24 mouse cellular contexts compared by ENCODE assay signal in genomic region chr15:88560637-88561036, GRCm38 (mm10). TPM values are rescaled to one million over a fixed set of nuclear protein-coding genes. Genes with fewer than 3 reads are reported as not detected.
DNase-seq lines count a peak whose midpoint lies in the region; ATAC-seq and TF ChIP-seq lines count a peak whose summit lies in the region.
"Had no signal": no experiment of that assay in that cellular context is flagged by ENCODE, and none has a peak within 500 bp of the region (broad histone marks: within the 10 kb centered on the region; RNA-seq: fewer than 3 reads in every experiment).

No protein-coding gene starts in this region.

- TF ChIP-seq EP300 in lung, postnatal 0 days (IDR thresholded peaks at IDR 0.05) = no peak

- no peak overlapping the region for H3K27ac ChIP-seq in cerebellum, adult 2 months (ENCODE audit: insufficient read depth, low read length)
- no peak overlapping the region for H3K27ac ChIP-seq in lung, embryonic 15.5 days
- no peak overlapping the region for H3K27ac ChIP-seq in lung, postnatal 0 days (ENCODE audit: low read length)
- H3K27ac ChIP-seq in hindbrain, embryonic 15.5 days (replicated peaks) = no peak overlapping the region
- H3K27ac ChIP-seq in neural tube, embryonic 15.5 days (replicated peaks) = no peak overlapping the region
- H3K27ac ChIP-seq: heart, embryonic 15.5 days; limb, embryonic 12.5 days; liver, embryonic 14.5 days had no signal

- H3K36me3 ChIP-seq in lung, embryonic 15.5 days = no peaks in the 10 kb centered on the region
- H3K36me3 ChIP-seq in lung, postnatal 0 days (ENCODE audit: insufficient read depth, low read length) = no peaks in the 10 kb centered on the region
- H3K36me3 ChIP-seq in hindbrain, embryonic 15.5 days = no peaks in the 10 kb centered on the region
- H3K36me3 ChIP-seq in neural tube, embryonic 15.5 days = no peaks in the 10 kb centered on the region
- H3K36me3 ChIP-seq: G1E; heart, embryonic 15.5 days; limb, embryonic 12.5 days had no signal

- no peak overlapping the region for H3K9ac ChIP-seq in lung, embryonic 15.5 days
- H3K9ac ChIP-seq in lung, postnatal 0 days (replicated peaks; ENCODE audit: low read depth) = no peak overlapping the region
- H3K9ac ChIP-seq in hindbrain, embryonic 15.5 days = no peak overlapping the region
- no peak overlapping the region for H3K9ac ChIP-seq in neural tube, embryonic 15.5 days (replicated peaks)
- H3K9ac ChIP-seq: heart, embryonic 15.5 days; limb, embryonic 12.5 days; liver, embryonic 14.5 days had no signal

- H3K4me3 ChIP-seq in cerebellum, adult 2 months (replicated peaks; ENCODE audit: insufficient read depth, low read depth, low read length) = no peak overlapping the region
- no peak overlapping the region for H3K4me3 ChIP-seq in lung, embryonic 15.5 days
- H3K4me3 ChIP-seq in lung, postnatal 0 days (ENCODE audit: low read depth, low read length) = no peak overlapping the region
- no peak overlapping the region for H3K4me3 ChIP-seq in hindbrain, embryonic 15.5 days
- no peak overlapping the region for H3K4me3 ChIP-seq in neural tube, embryonic 15.5 days (replicated peaks)
- H3K4me3 ChIP-seq: heart, embryonic 15.5 days; limb, embryonic 12.5 days; megakaryocyte, embryonic 14.5 days; myocyte had no signal

- peaks cover 27% of the 10 kb centered on the region for H3K4me1 ChIP-seq in cerebellum, adult 2 months (ENCODE audit: control insufficient read depth, insufficient read depth, low read length)
- no peaks in the 10 kb centered on the region for H3K4me1 ChIP-seq in lung, embryonic 15.5 days
- no peaks in the 10 kb centered on the region for H3K4me1 ChIP-seq in lung, postnatal 0 days (ENCODE audit: insufficient read depth, low read depth, low read length)
- H3K4me1 ChIP-seq in hindbrain, embryonic 15.5 days (replicated peaks) = peaks cover 20% of the 10 kb centered on the region
- H3K4me1 ChIP-seq in neural tube, embryonic 15.5 days = peaks cover 14% of the 10 kb centered on the region
- H3K4me1 ChIP-seq: limb, embryonic 12.5 days; megakaryocyte, embryonic 14.5 days had no signal

- WGBS in cerebellum, adult 2 months = 88% methylated on average over 6 of the region's 6 CpGs
- WGBS in lung, embryonic 15.5 days = 45% methylated on average over 6 of the region's 6 CpGs
- 47% methylated on average over 6 of the region's 6 CpGs for WGBS in lung, postnatal 0 days
- 59% methylated on average over 6 of the region's 6 CpGs for WGBS in hindbrain, embryonic 15.5 days
- 66% methylated on average over 6 of the region's 6 CpGs for WGBS in neural tube, embryonic 15.5 days

- ATAC-seq in lung, embryonic 15.5 days (ENCODE audit: borderline replicate concordance, extremely low read depth, low FRiP score, low TSS enrichment) = peak; percentile 27; the same call in 1 of the 2 replicates
- no peak for ATAC-seq in lung, postnatal 0 days
- no peak for ATAC-seq in hindbrain, embryonic 15.5 days (ENCODE audit: low FRiP score, low read depth)
- no peak for ATAC-seq in neural tube, embryonic 15.5 days (ENCODE audit: low FRiP score)
- ATAC-seq: CD4-positive, CD25-positive, alpha-beta regulatory T cell, adult 4 months had no signal

- TF ChIP-seq POLR2A in cerebellum, adult 2 months (IDR thresholded peaks at IDR 0.05; ENCODE audit: borderline replicate concordance, insufficient read depth, low read length) = no peak

- no peaks in the 10 kb centered on the region for H3K9me3 ChIP-seq in lung, embryonic 15.5 days
- H3K9me3 ChIP-seq in lung, postnatal 0 days (ENCODE audit: low read length) = no peaks in the 10 kb centered on the region
- H3K9me3 ChIP-seq in hindbrain, embryonic 15.5 days = no peaks in the 10 kb centered on the region
- H3K9me3 ChIP-seq in neural tube, embryonic 15.5 days (replicated peaks) = no peaks in the 10 kb centered on the region
- H3K9me3 ChIP-seq: heart, embryonic 15.5 days; limb, embryonic 12.5 days had no signal

- H3K4me2 ChIP-seq in lung, embryonic 15.5 days = no peak overlapping the region
- H3K4me2 ChIP-seq in lung, postnatal 0 days (replicated peaks; ENCODE audit: low read depth, low read length) = no peak overlapping the region
- H3K4me2 ChIP-seq in hindbrain, embryonic 15.5 days = peak overlapping the region; percentile 54
- peak overlapping the region; percentile 53 for H3K4me2 ChIP-seq in neural tube, embryonic 15.5 days
- H3K4me2 ChIP-seq: heart, embryonic 15.5 days; limb, embryonic 12.5 days had no signal

- DNase-seq in cerebellum, postnatal 10 days = peak; percentile 49 to 52
- no peak for DNase-seq in cerebellum, adult 2 months
- DNase-seq in lung, postnatal 0 days (ENCODE audit: low spot score) = no peak
- no peak for DNase-seq in gastrocnemius, adult 18-20 months (ENCODE audit: low spot score)
- DNase-seq in adrenal gland, postnatal 14 days = no peak
- DNase-seq: kidney, adult 2 months; kidney, postnatal 25 days; layer of hippocampus, adult 9-11 months; lung, postnatal 10 days; right cerebral cortex, postnatal 25 days; thymus, postnatal 14 days had no signal

- no peak for TF ChIP-seq CTCF in cerebellum, adult 2 months (IDR thresholded peaks at IDR 0.05; ENCODE audit: borderline replicate concordance, insufficient read depth, low read depth, low read length)
- TF ChIP-seq CTCF in lung, postnatal 0 days (IDR thresholded peaks at IDR 0.05) = no peak

- no peaks in the 10 kb centered on the region for H3K27me3 ChIP-seq in cerebellum, adult 2 months (ENCODE audit: control insufficient read depth, insufficient read depth, low read length)
- peaks cover 10% of the 10 kb centered on the region; the same call in 1 of the 2 replicates for H3K27me3 ChIP-seq in lung, embryonic 15.5 days
- no peaks in the 10 kb centered on the region for H3K27me3 ChIP-seq in lung, postnatal 0 days (replicated peaks; ENCODE audit: insufficient read depth, low read length)
- no peaks in the 10 kb centered on the region for H3K27me3 ChIP-seq in hindbrain, embryonic 15.5 days
- no peaks in the 10 kb centered on the region; the same call in 1 of the 2 replicates for H3K27me3 ChIP-seq in neural tube, embryonic 15.5 days (replicated peaks)

RNA-seq across cellular contexts. Expression of gene Zdhhc25, which starts 39.5 kb away (rescaled TPM):
- polyA plus RNA-seq in cerebellum, adult 2 months (2012; rRNA removed) = not detected in 2 replicates
- polyA plus RNA-seq in lung, embryonic 15.5 days (2015; fragmentation: Nextera tagmentation; extraction: Ambion mirVana) = not detected in 2 replicates
- not detected in 2 replicates for polyA plus RNA-seq in lung, postnatal 0 days (2015; fragmentation: Nextera tagmentation; extraction: Ambion mirVana)
- not detected in 2 replicates for polyA plus RNA-seq in hindbrain, embryonic 15.5 days (2015; fragmentation: Nextera tagmentation; extraction: Ambion mirVana)
- not detected in 2 replicates for polyA plus RNA-seq in neural tube, embryonic 15.5 days (2015; fragmentation: Nextera tagmentation; extraction: Ambion mirVana)
- not detected for total RNA-seq in gastrocnemius, adult 18-20 months (2021)
- not detected in 2 replicates for total RNA-seq in adrenal gland, postnatal 14 days (2021)
- total RNA-seq: adrenal gland, adult 18-20 months; gastrocnemius, postnatal 4 days had no signal
- polyA plus RNA-seq: CD4-positive, CD25-positive, alpha-beta regulatory T cell, adult 4 months; embryonic facial prominence, embryonic 14.5 days; G1E; heart, embryonic 15.5 days; kidney, adult 2 months; limb, embryonic 12.5 days; liver, embryonic 14.5 days had no signal

Comparison
In these comparisons a context has a peak if more than half of its experiments do, and no peak if none do; other contexts are left out.
1. DNase-seq: peak in cerebellum, postnatal 10 days (2 of 2); none in cerebellum, adult 2 months (0 of 2), lung, postnatal 0 days (single experiment), gastrocnemius, adult 18-20 months (single experiment) and adrenal gland, postnatal 14 days (single experiment).
2. H3K4me2 ChIP-seq: peak in hindbrain, embryonic 15.5 days (single experiment) and neural tube, embryonic 15.5 days (single experiment); none in lung, embryonic 15.5 days (single experiment) and lung, postnatal 0 days (single experiment).